Mouse (Mus musculus) left cerebral cortex, adult 8-10 months (tissue): ENCODE measurements around the gene Scaper. TPM values are rescaled to one million over a fixed set of nuclear protein-coding genes. Genes with fewer than 3 reads are reported as not detected.
A peak's percentile ranks its signal among the peaks of the same experiment; 100 is the strongest.

ENCODE experiments used
- DNase-seq, 2 experiments: peaks; one replicate each; pipeline ENCODE4 v3.0.0; 2022; ENCODE audit warnings: low spot score in 2 of 2
- total RNA-seq, 4 experiments: library from RNA; stranded (reverse); gene quantifications; 2 replicates each; pipeline ENCODE4 v1.2.4; 2022

Gene Scaper
- total RNA-seq, 4 experiments from 2014 or later, result 35.7 to 39.0 (median 37.1) TPM

GRCm38 (mm10) chr9:55608701-55609531 lies 329.0 kb downstream of the Scaper start:
- DNase-seq, result no peak

- no peak for DNase-seq
Measured at GRCm38 (mm10) chr9:55598594-55598993, 339.3 kb downstream of the Scaper start.

GRCm38 (mm10) chr9:55586141-55586540 lies 351.8 kb downstream of the Scaper start:
- DNase-seq, result no peak

GRCm38 (mm10) chr9:55581414-55581813 lies 356.5 kb downstream of the Scaper start:
- DNase-seq, result no peak

GRCm38 (mm10) chr9:55576571-55576970 lies 361.3 kb downstream of the Scaper start:
- DNase-seq, result no peak

GRCm38 (mm10) chr9:55571071-55571470 lies 366.8 kb downstream of the Scaper start:
- no peak for DNase-seq

GRCm38 (mm10) chr9:55568466-55569159 lies 369.3 kb downstream of the Scaper start:
- no peak for DNase-seq

GRCm38 (mm10) chr9:55560960-55561359 lies 377.0 kb downstream of the Scaper start:
- DNase-seq, result no peak

GRCm38 (mm10) chr9:55554986-55555385 lies 382.9 kb downstream of the Scaper start:
- DNase-seq, result no peak

GRCm38 (mm10) chr9:55549302-55549890 lies 388.5 kb downstream of the Scaper start:
- DNase-seq, result no peak

- DNase-seq, result no peak
Measured at GRCm38 (mm10) chr9:55548871-55549270, 389.0 kb downstream of the Scaper start.

- DNase-seq, result peak in 1 of 2 experiments; percentile 6
Measured at GRCm38 (mm10) chr9:55546176-55547010, 391.5 kb downstream of the Scaper start.

- peak in 1 of 2 experiments; percentile 9 for DNase-seq
Measured at GRCm38 (mm10) chr9:55545556-55546175, 392.3 kb downstream of the Scaper start.

GRCm38 (mm10) chr9:55544861-55545555 lies 392.9 kb downstream of the Scaper start:
- peak in 1 of 2 experiments; percentile 38 for DNase-seq

GRCm38 (mm10) chr9:55543703-55544401 lies 394.1 kb downstream of the Scaper start:
- DNase-seq, result peak in 1 of 2 experiments; percentile 51

- no peak for DNase-seq
Measured at GRCm38 (mm10) chr9:55543336-55543702, 394.6 kb downstream of the Scaper start.

GRCm38 (mm10) chr9:55542366-55543325 lies 395.3 kb downstream of the Scaper start:
- DNase-seq, result no peak

- peak in 1 of 2 experiments; percentile 13 for DNase-seq
Measured at GRCm38 (mm10) chr9:55541681-55542365, 396.1 kb downstream of the Scaper start.
